Mouse (Mus musculus) layer of hippocampus, adult 6 months (tissue): ENCODE results near the gene Olfr907. TPM values are rescaled to one million over a fixed set of nuclear protein-coding genes. Genes with fewer than 3 reads are reported as not detected.

ENCODE experiments used
- long read RNA-seq, 2 experiments: library from polyadenylated mRNA; unstranded; transcript quantifications; one replicate each; pipeline ENCODE4 v2.0.0; 2019 to 2020
- polyA plus RNA-seq: library from polyadenylated mRNA; unstranded; fragments of <200 nt; fragmentation: Nextera tagmentation; gene quantifications from 2 replicates; pipeline ENCODE4 v1.2.3, GENCODE M21; 2021

The Olfr907 gene
- polyA plus RNA-seq = not detected in 2 replicates
- long read RNA-seq, experiment 1 = 0 reads
- long read RNA-seq, experiment 2 = 0 reads

GRCm38 (mm10) chr9:38495501-38495900 is at the start of gene Olfr907:
Olfr907 (plus strand) TSS chr9:38495801.

GRCm38 (mm10) chr9:38447352-38447751 is 48.2 kb upstream of the Olfr907 start, which contains the start of gene Olfr902:
Olfr902 (plus strand) TSS chr9:38447652.

DNA sequence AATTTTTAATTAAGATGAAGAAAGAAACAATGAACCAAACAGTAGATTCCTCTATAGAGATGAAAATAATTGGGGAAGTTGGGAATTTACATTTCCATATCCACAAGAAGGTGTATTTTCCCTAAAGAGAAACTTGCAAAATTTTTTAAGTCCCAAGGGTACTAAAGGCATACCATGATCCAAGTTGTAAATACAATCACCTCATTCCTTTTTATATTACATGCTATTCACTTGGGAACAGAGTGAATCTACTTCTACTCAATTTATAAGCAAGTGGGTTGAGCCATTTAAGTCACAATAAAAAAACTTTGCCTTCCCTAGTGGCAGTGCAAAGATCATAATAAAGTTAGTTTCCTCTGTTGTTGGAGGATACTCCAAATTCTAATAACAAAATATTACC is 32.8 kb upstream of the Olfr907 start, which contains the start of gene Olfr904:
Gene Olfr904, plus strand, starts transcription at position 301 of the 400 bp plus-strand sequence.

DNA sequence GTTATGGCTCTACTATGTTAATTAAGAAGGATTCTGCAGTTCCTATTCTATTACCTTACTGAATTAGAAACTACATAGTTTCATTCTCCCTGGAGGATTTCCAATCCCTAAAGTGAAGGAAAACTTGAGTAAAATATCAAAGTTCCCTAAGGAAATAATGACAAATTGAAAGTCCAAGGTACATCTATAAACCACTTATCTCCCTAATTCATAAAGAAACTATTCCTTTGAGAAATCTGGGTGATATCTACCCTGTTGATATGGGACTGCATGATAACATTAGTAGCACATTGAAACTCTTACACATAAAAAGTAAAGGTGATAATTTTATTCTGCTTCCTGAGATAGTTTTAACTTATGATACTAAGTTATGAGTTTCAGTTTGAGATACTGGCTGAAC is 24.8 kb upstream of the Olfr907 start, which contains the start of gene Olfr905:
Gene Olfr905, plus strand, starts transcription at position 301 of the 400 bp plus-strand sequence.

DNA sequence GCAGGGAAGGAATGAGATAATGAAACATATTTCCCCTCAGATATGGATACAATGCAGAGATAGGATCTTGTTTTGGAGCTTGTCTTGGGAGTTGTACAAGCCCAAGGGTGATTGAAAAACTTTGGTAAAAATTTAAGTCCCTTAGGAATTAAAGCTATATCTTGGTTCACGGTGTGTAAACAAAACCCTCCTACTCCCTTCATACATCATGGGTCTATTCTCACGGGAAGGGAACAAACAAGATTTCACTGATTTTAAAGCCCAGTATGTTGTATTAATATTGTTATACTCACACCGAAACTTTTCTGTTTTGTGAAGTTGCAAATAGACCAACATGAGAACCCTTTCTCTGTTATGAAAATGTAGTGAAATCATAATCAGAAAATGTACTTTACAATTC is 8.8 kb upstream of the Olfr907 start, which contains the start of gene Olfr906:
Gene Olfr906, plus strand, starts transcription at position 301 of the 400 bp plus-strand sequence.

DNA sequence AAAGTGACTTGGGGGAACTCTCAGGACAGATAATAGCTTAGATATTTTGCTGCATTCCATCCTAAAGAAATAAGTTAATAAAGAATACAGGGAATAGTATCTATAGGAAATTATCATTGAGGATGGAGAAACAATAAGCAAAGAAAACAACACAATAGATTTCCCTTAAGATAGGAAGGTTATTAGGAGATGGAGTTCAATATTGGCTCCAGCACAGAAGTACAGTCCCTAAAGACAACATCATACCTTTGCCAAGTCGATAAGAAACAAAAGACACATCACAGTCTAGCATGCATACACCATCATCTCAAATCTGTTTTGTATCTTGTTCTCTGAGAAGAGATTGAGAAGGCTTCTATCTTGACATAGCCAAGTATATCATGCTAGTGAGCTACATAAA is 25.7 kb downstream of the Olfr907 start, which contains the start of gene Olfr911-ps1:
Gene Olfr911-ps1, plus strand, starts transcription at position 301 of the 400 bp plus-strand sequence.

DNA sequence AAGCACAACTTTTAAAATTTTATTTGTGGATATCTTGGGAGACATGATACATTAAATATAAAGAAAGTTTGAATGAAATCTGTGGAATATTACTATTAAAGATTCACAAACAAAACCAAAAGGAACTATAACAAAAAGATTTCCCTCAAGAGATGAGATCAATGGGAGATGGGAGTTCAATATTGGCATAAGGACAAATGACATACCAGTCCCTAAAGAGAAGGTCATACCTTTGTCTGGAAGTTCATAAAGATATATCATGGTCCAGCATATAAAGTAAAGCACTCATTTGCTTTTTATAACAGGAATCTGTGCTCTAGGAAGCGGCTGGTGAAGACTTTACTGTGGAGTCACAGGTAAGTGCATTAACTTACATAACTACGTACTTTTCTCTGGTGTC is 41.9 kb downstream of the Olfr907 start, which contains the start of gene Olfr910:
Gene Olfr910, plus strand, starts transcription at position 301 of the 400 bp plus-strand sequence.

Other genes starting within 250 kb of the Olfr907 start
- gene Olfr143, start 243.0 kb upstream of the Olfr907 start, polyA plus RNA-seq = not detected in 2 replicates
- not detected in 2 replicates for gene Olfr895, start 227.9 kb upstream of the Olfr907 start, polyA plus RNA-seq
- gene Olfr896-ps1, start 204.7 kb upstream of the Olfr907 start, polyA plus RNA-seq = not detected in 2 replicates
- not detected in 2 replicates for gene Olfr25, start 166.7 kb upstream of the Olfr907 start, polyA plus RNA-seq
- gene Olfr898, start 147.4 kb upstream of the Olfr907 start, polyA plus RNA-seq = not detected in 2 replicates
- not detected in 2 replicates for gene Olfr250, start 128.9 kb upstream of the Olfr907 start, polyA plus RNA-seq
- gene Olfr251, start 118.7 kb upstream of the Olfr907 start, polyA plus RNA-seq = not detected in 2 replicates
- not detected in 2 replicates for gene Olfr147, start 94.1 kb upstream of the Olfr907 start, polyA plus RNA-seq
- gene Olfr901, start 66.3 kb upstream of the Olfr907 start, polyA plus RNA-seq = not detected in 2 replicates
- not detected in 2 replicates for gene Olfr902, start 48.1 kb upstream of the Olfr907 start, polyA plus RNA-seq
- gene Olfr904, start 32.7 kb upstream of the Olfr907 start, polyA plus RNA-seq = not detected in 2 replicates
- not detected in 2 replicates for gene Olfr905, start 24.7 kb upstream of the Olfr907 start, polyA plus RNA-seq
- not detected in 2 replicates for gene Olfr906, start 8.7 kb upstream of the Olfr907 start, polyA plus RNA-seq
- gene Olfr911-ps1, start 25.8 kb downstream of the Olfr907 start, polyA plus RNA-seq = not detected in 2 replicates
- not detected in 2 replicates for gene Olfr910, start 42.0 kb downstream of the Olfr907 start, polyA plus RNA-seq
- gene Olfr912, start 84.4 kb downstream of the Olfr907 start, polyA plus RNA-seq = not detected in 2 replicates
- gene Olfr913, start 97.0 kb downstream of the Olfr907 start, polyA plus RNA-seq = not detected in 2 replicates
- not detected in 2 replicates for gene Olfr914, start 109.3 kb downstream of the Olfr907 start, polyA plus RNA-seq
- gene Olfr916, start 164.1 kb downstream of the Olfr907 start, polyA plus RNA-seq = not detected in 2 replicates
- not detected in 2 replicates for gene Olfr917, start 170.0 kb downstream of the Olfr907 start, polyA plus RNA-seq
- gene Olfr918, start 178.8 kb downstream of the Olfr907 start, polyA plus RNA-seq = not detected in 2 replicates
- gene Olfr919, start 207.9 kb downstream of the Olfr907 start, polyA plus RNA-seq = not detected in 2 replicates
- 5.5 and 6.8 TPM in 2 replicates for gene Vwa5a, start 222.5 kb downstream of the Olfr907 start, polyA plus RNA-seq